Mouse (Mus musculus) limb, embryonic 13.5 days (tissue): Measurements from ENCODE around the gene Map9. TPM values are rescaled to one million over a fixed set of nuclear protein-coding genes. Genes with fewer than 3 reads are reported as not detected.
"Not testable (repeated sequence)": the region's sequence is repeated elsewhere in the genome, so short reads cannot be mapped to it uniquely, and the experiment has no call there.

Source experiments
- ATAC-seq: fragments of 200-750 bp; cut with Nextera tagmentation; 2 replicates; pipeline ENCODE4 v1.8.0; 2017; ENCODE audit warnings: low read depth, moderate number of reproducible peaks, moderate TSS enrichment; ENCODE audit not compliant: low FRiP score
- H3K27ac ChIP-seq: fragments of 300-500 bp; sonication (generic); 2 replicates; pipeline ENCODE4 v1.5.1; 2015; ENCODE audit warnings: inconsistent platforms, mild to moderate bottlenecking, moderate library complexity
- H3K27me3 ChIP-seq: fragments of 300-500 bp; sonication (generic); 2 replicates; pipeline ENCODE4 v1.6.1; 2015; ENCODE audit warnings: mild to moderate bottlenecking, inconsistent platforms
- H3K36me3 ChIP-seq: fragments of 300-500 bp; sonication (generic); 2 replicates; pipeline ENCODE4 v1.6.1; 2015; ENCODE audit warnings: inconsistent platforms, mild to moderate bottlenecking, moderate library complexity
- H3K4me1 ChIP-seq: fragments of 300-500 bp; sonication (generic); 2 replicates; pipeline ENCODE4 v1.6.1; 2015; ENCODE audit warnings: inconsistent platforms
- H3K4me2 ChIP-seq: fragments of 300-500 bp; sonication (generic); replicated peaks from 2 replicates; pipeline ENCODE4 v1.6.1; 2015; ENCODE audit warnings: inconsistent platforms, mild to moderate bottlenecking, moderate library complexity
- H3K4me3 ChIP-seq: fragments of 300-500 bp; sonication (generic); 2 replicates; pipeline ENCODE4 v1.5.1; 2015; ENCODE audit warnings: moderate library complexity, mild to moderate bottlenecking, inconsistent platforms
- H3K9ac ChIP-seq: fragments of 300-500 bp; sonication (generic); 2 replicates; pipeline ENCODE4 v1.6.1; 2015; ENCODE audit warnings: mild to moderate bottlenecking, inconsistent platforms
- H3K9me3 ChIP-seq: fragments of 300-500 bp; sonication (generic); 2 replicates; pipeline ENCODE4 v1.6.1; 2016; ENCODE audit warnings: inconsistent platforms
- WGBS: fragments of 180-500 bp; shearing (Covaris S2); methylation state at CpG from one replicate; pipeline ENCODE4 v1.1.7; 2015; 5-methylcytosine and 5-hydroxymethylcytosine counted together
- polyA plus RNA-seq: library from polyadenylated mRNA; unstranded; fragments of >200 nt; fragmentation: Nextera tagmentation; extraction: Ambion mirVana; gene quantifications from 2 replicates; pipeline ENCODE4 v1.2.1, GENCODE M21; 2015

Gene Map9
- polyA plus RNA-seq, 1 experiment from 2014 or later, result 9.4 TPM

DNA sequence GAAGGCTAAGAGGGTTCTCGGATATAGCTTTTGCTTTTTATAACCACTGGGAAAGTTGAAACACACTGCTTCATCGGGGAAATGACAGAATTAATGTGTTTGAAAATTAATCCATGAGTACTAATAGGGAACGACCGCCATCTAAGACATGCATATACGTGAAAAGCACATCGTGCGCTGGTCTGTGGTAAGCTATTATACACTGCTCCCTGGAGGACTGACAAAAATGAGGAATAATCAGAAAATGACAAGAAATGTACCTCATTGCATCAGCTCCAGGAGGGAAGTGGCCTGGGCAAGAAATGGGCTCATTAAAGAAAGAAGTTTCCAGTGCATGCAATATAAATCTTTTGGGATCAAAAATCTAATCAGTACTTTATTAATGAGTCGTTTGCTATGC is 77.5 kb downstream of the Map9 start:
- H3K36me3 ChIP-seq, result no peaks in the 10 kb centered on the region
- no peak for ATAC-seq
- H3K9ac ChIP-seq, result no peak overlapping the region
- H3K4me1 ChIP-seq, result no peaks in the 10 kb centered on the region
- H3K4me2 ChIP-seq, result no peak overlapping the region
- H3K27me3 ChIP-seq, result no peaks in the 10 kb centered on the region
- H3K4me3 ChIP-seq, result no peak overlapping the region
- 81% methylated on average over 8 of the region's 8 CpGs for WGBS
- H3K9me3 ChIP-seq, result no peaks in the 10 kb centered on the region
- H3K27ac ChIP-seq, result no peak overlapping the region

- ATAC-seq, result no peak
- no peak overlapping the region for H3K27ac ChIP-seq
- no peak overlapping the region for H3K4me2 ChIP-seq
- WGBS, result 32% methylated on average over 3 of the region's 3 CpGs
- H3K36me3 ChIP-seq, result no peaks in the 10 kb centered on the region
- no peaks in the 10 kb centered on the region for H3K4me1 ChIP-seq
- H3K4me3 ChIP-seq, result no peak overlapping the region
- no peak overlapping the region for H3K9ac ChIP-seq
- H3K27me3 ChIP-seq, result no peaks in the 10 kb centered on the region
- no peaks in the 10 kb centered on the region for H3K9me3 ChIP-seq
These were observed 83.1 kb downstream of the Map9 start for GRCm38 (mm10) chr3:82440976-82441375.

- not testable (repeated sequence) for H3K36me3 ChIP-seq, H3K9me3 ChIP-seq, H3K27ac ChIP-seq, ATAC-seq, H3K4me2 ChIP-seq, H3K4me3 ChIP-seq, H3K4me1 ChIP-seq, H3K9ac ChIP-seq, H3K27me3 ChIP-seq
These were observed 83.8 kb downstream of the Map9 start for GRCm38 (mm10) chr3:82441601-82442000.

Other genes starting within 250 kb of the Map9 start
- 5.9 and 8.1 TPM in 2 replicates for gene Gucy1a1, start 212.3 kb upstream of the Map9 start, polyA plus RNA-seq
- gene Npy2r, start 190.0 kb downstream of the Map9 start, polyA plus RNA-seq, result 0.50 and 0.67 TPM in 2 replicates